Mouse (Mus musculus): ENCODE results near the gene Acss1.

Acss1 gene

DNA sequence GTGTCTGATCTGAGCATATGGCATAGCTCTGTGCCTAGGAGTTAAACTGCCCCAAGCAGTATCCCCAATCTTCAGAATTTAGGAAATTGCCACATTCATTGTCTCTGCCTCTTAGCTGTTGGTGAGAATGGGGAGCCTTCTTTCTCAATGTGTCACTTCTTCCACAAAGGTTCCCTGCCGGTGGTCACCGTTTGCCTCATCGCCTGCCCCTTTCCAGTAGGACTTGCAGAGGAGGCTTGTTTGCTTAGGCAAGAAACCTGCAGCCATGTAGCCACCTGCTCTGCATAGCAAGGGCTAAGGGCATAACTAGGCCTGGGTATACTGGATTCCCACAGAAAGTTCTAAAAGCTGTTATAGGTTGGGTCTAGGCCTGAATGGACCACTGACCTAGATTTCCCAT, 95.8 kb downstream of the Acss1 start:
- DNase-seq (ENCODE audit: low read depth, low spot score) = no peak

DNA sequence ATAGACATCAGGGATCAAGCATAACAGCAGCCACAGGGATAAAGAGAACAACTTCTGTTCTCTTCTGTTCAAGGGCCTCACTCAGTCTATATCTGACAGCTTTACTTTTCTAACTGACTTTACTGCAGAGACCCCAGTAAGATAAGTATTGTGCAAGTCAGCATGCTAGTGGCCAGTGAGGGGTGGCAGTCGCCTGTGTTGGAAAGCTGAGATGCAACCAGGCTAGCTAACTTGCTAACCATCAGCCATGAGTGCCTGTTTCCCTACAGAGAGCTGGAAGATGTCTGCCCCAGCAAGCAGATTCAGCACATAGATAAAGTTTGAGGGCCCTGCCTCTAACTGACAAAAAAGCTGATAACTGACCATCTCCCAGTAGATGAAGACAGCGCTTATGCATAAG, 97.5 kb downstream of the Acss1 start:
- no peak for DNase-seq (ENCODE audit: low read depth, low spot score)

DNA sequence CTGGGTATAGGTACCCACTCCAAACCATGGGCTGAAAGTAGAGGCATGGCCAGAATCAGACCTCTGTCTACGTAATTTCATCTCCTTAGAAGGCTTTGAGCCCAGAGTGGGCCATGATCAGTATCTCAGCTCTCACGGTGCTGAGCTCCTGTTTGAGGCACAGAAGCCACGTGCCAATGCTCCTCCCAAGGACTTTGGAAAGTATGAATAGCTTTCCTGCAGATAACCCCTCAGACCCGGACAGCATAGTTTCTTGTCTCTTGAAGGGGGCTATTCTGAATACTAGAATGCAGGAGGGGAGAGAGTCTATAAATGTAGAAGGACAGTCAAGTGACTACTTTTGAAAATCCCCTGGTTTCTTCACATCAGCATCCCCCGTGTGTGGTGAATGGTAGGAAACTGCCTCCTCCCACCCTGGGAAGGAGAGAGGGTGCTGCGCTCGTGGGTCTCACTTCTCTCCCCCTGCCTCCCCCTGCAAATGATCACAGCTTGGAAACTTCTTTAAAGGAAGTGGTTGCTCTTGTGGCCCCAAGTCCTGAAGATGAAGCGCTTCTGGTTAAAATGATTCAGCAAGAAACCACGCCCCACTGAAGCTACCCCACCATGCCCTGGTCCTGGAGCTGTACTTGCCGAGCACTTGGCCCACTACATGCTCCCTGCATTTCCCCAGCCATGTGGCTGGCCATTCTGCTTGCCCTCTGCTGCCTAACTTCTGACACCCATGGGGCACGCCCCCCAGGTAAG, 98.3 kb downstream of the Acss1 start, which contains the start of gene Cst7:
Cst7 (plus strand) TSS at position 569 of the 744 bp plus-strand sequence.
- no peak for DNase-seq (ENCODE audit: low read depth, low spot score)

Data from embryo, embryonic 11.5 days (tissue).